Mouse (Mus musculus) MEL (cell line): ENCODE data around the gene Cactin. TPM values are rescaled to one million over a fixed set of nuclear protein-coding genes. Genes with fewer than 3 reads are reported as not detected.

ENCODE experiments used
- DNase-seq: peaks from one replicate; pipeline ENCODE4 v3.0.0; 2011; ENCODE audit warnings: low read depth, low spot score
- H3K27ac ChIP-seq: 2 replicates; pipeline ENCODE4 v1.5.1; 2012; ENCODE audit warnings: low read depth, mild to moderate bottlenecking, control low read depth, low read length, moderate library complexity; ENCODE audit not compliant: control insufficient read depth
- H3K27me3 ChIP-seq, 2 experiments: fragments of 150-350 bp in 1 of 2; sonication (generic) in 1 of 2; 2 replicates each; pipeline ENCODE4 v1.6.1; 2012; ENCODE audit warnings: low read length in 2 of 2, mild to moderate bottlenecking in 2 of 2, improper control_type of control experiment in 1 of 2, moderate library complexity in 1 of 2; ENCODE audit not compliant: insufficient read depth in 2 of 2, control insufficient read depth in 1 of 2
- H3K36me3 ChIP-seq, 2 experiments: 2 replicates each; pipeline ENCODE4 v1.6.1; 2012 to 2014; ENCODE audit warnings: low read length in 2 of 2, improper control_type of control experiment in 1 of 2, inconsistent platforms in 1 of 2, mild to moderate bottlenecking in 1 of 2; ENCODE audit not compliant: insufficient read depth in 2 of 2, control insufficient read depth in 1 of 2
- H3K4me1 ChIP-seq, 2 experiments: fragments of 150-350 bp in 1 of 2; sonication (generic) in 1 of 2; 2 replicates each; pipeline ENCODE4 v1.6.1; 2012; ENCODE audit warnings: low read length in 2 of 2, improper control_type of control experiment in 1 of 2, mild to moderate bottlenecking in 1 of 2; ENCODE audit not compliant: insufficient read depth in 2 of 2, control insufficient read depth in 1 of 2
- H3K4me3 ChIP-seq, 2 experiments: fragments of 150-350 bp in 1 of 2; sonication (generic) in 1 of 2; 2 replicates each; pipeline ENCODE4 v1.5.1; 2012; ENCODE audit warnings: low read depth in 2 of 2, low read length in 2 of 2, mild to moderate bottlenecking in 2 of 2, moderate library complexity in 2 of 2, control low read depth in 1 of 2, improper control_type of control experiment in 1 of 2; ENCODE audit not compliant: control insufficient read depth in 1 of 2, insufficient read depth in 1 of 2
- H3K79me2 ChIP-seq: 2 replicates; pipeline ENCODE4 v1.6.1; 2012; ENCODE audit warnings: mild to moderate bottlenecking, low read length, moderate library complexity; ENCODE audit not compliant: control insufficient read depth, poor library complexity, insufficient read depth
- H3K9ac ChIP-seq: 2 replicates; pipeline ENCODE4 v1.6.1; 2012; ENCODE audit warnings: low read depth, mild to moderate bottlenecking, control low read depth, low read length, moderate library complexity; ENCODE audit not compliant: control insufficient read depth, poor library complexity, severe bottlenecking
- H3K9me3 ChIP-seq: fragments of 150-350 bp; sonication (generic); replicated peaks from 2 replicates; pipeline ENCODE4 v1.6.1; 2012; ENCODE audit warnings: mild to moderate bottlenecking, low read length, improper control_type of control experiment, moderate library complexity; ENCODE audit not compliant: insufficient read depth
- BHLHE40 ChIP-seq: IDR thresholded peaks from 2 replicates; pipeline ENCODE4 v1.6.1; 2012; ENCODE audit warnings: low read depth, mild to moderate bottlenecking, inconsistent platforms, low read length, improper control_type of control experiment, borderline replicate concordance
- CHD1 ChIP-seq: IDR thresholded peaks from 2 replicates; pipeline ENCODE4 v1.6.1; 2012; ENCODE audit warnings: low read depth, mild to moderate bottlenecking, inconsistent platforms, low read length, improper control_type of control experiment
- CTCF ChIP-seq, 3 experiments: IDR thresholded peaks in 2 of 3; conservative IDR thresholded peaks in 1 of 3; 2 replicates each; pipeline ENCODE4 v1.5.1; 2011 to 2012; ENCODE audit warnings: low read length in 3 of 3, low read depth in 2 of 3, mild to moderate bottlenecking in 2 of 3, improper control_type of control experiment in 1 of 3, inconsistent platforms in 1 of 3, mixed read lengths in 1 of 3, moderate library complexity in 1 of 3; ENCODE audit not compliant: control insufficient read depth in 1 of 3, insufficient read depth in 1 of 3, poor library complexity in 1 of 3, severe bottlenecking in 1 of 3
- GABPA ChIP-seq: IDR thresholded peaks from 2 replicates; pipeline ENCODE4 v1.6.1; 2012; ENCODE audit warnings: low read depth, mild to moderate bottlenecking, inconsistent platforms, low read length, improper control_type of control experiment, moderate library complexity
- GATA1 ChIP-seq: IDR thresholded peaks from 2 replicates; pipeline ENCODE4 v1.6.1; 2011; ENCODE audit warnings: low read depth, low read length, improper control_type of control experiment
- HCFC1 ChIP-seq: IDR thresholded peaks from 2 replicates; pipeline ENCODE4 v1.6.1; 2012; ENCODE audit warnings: low read depth, mild to moderate bottlenecking, inconsistent platforms, low read length, improper control_type of control experiment, moderate library complexity
- JUND ChIP-seq: IDR thresholded peaks from 2 replicates; pipeline ENCODE4 v1.6.1; 2011; ENCODE audit warnings: low read depth, mild to moderate bottlenecking, improper control_type of control experiment, low read length
- KAT2A ChIP-seq: conservative IDR thresholded peaks from 2 replicates; pipeline ENCODE4 v1.6.1; 2012; ENCODE audit warnings: low read depth, low read length, improper control_type of control experiment, inconsistent platforms
- MAFK ChIP-seq: IDR thresholded peaks from 2 replicates; pipeline ENCODE4 v1.6.1; 2011; ENCODE audit warnings: low read depth, mild to moderate bottlenecking, low read length, improper control_type of control experiment, borderline replicate concordance
- MAX ChIP-seq: IDR thresholded peaks from 2 replicates; pipeline ENCODE4 v1.6.1; 2011; ENCODE audit warnings: low read length, improper control_type of control experiment
- MAZ ChIP-seq: IDR thresholded peaks from 2 replicates; pipeline ENCODE4 v1.6.1; 2012; ENCODE audit warnings: low read depth, mild to moderate bottlenecking, inconsistent platforms, low read length, improper control_type of control experiment
- MYB ChIP-seq: IDR thresholded peaks from 2 replicates; pipeline ENCODE4 v1.6.1; 2011; ENCODE audit warnings: mild to moderate bottlenecking, low read depth, low read length, improper control_type of control experiment
- MYC ChIP-seq: IDR thresholded peaks from 2 replicates; pipeline ENCODE4 v1.6.1; 2011; ENCODE audit warnings: low read depth, mild to moderate bottlenecking, low read length, improper control_type of control experiment, moderate library complexity
- NRF1 ChIP-seq: IDR thresholded peaks from 2 replicates; pipeline ENCODE4 v1.6.1; 2014; ENCODE audit warnings: low read depth, mild to moderate bottlenecking, inconsistent platforms, low read length, improper control_type of control experiment, moderate library complexity; ENCODE audit not compliant: poor library complexity, insufficient read depth, severe bottlenecking
- POLR2AphosphoS2 ChIP-seq: IDR thresholded peaks from 2 replicates; pipeline ENCODE4 v1.6.1; 2011; ENCODE audit warnings: low read length, improper control_type of control experiment
- SIN3A ChIP-seq: IDR thresholded peaks from 2 replicates; pipeline ENCODE4 v1.6.1; 2012; ENCODE audit warnings: low read length, improper control_type of control experiment, inconsistent platforms
- SMC3 ChIP-seq: IDR thresholded peaks from 2 replicates; pipeline ENCODE4 v1.6.1; 2011; ENCODE audit warnings: low read depth, low read length, improper control_type of control experiment
- TAL1 ChIP-seq: IDR thresholded peaks from 2 replicates; pipeline ENCODE4 v1.6.1; 2012; ENCODE audit warnings: mild to moderate bottlenecking, inconsistent platforms, low read length, moderate library complexity, mixed read lengths
- TBP ChIP-seq: IDR thresholded peaks from 2 replicates; pipeline ENCODE4 v1.8.0; 2011; ENCODE audit warnings: low read depth, low read length, improper control_type of control experiment
- TCF12 ChIP-seq: IDR thresholded peaks from 2 replicates; pipeline ENCODE4 v1.6.1; 2014; ENCODE audit warnings: low read depth, mild to moderate bottlenecking, inconsistent platforms, low read length, improper control_type of control experiment, moderate library complexity
- USF1 ChIP-seq: IDR thresholded peaks from 2 replicates; pipeline ENCODE4 v1.6.1; 2014; ENCODE audit warnings: low read depth, mild to moderate bottlenecking, inconsistent platforms, low read length, improper control_type of control experiment, moderate library complexity
- USF2 ChIP-seq, 2 experiments: IDR thresholded peaks; 2 replicates each; pipeline ENCODE4 v1.6.1; 2011 to 2012; ENCODE audit warnings: improper control_type of control experiment in 2 of 2, low read length in 2 of 2, borderline replicate concordance in 1 of 2, inconsistent platforms in 1 of 2, low read depth in 1 of 2, mild to moderate bottlenecking in 1 of 2; ENCODE audit not compliant: insufficient read depth in 1 of 2
- ZMIZ1 ChIP-seq: IDR thresholded peaks from 2 replicates; pipeline ENCODE4 v1.6.1; 2012; ENCODE audit warnings: low read depth, mild to moderate bottlenecking, inconsistent platforms, low read length, improper control_type of control experiment, moderate library complexity
- polyA plus RNA-seq, 2 experiments: library from polyadenylated mRNA; stranded (reverse) in 1 of 2; unstranded in 1 of 2; fragments of >175 nt in 1 of 2; fragments of >200 nt in 1 of 2; gene quantifications; 2 replicates each; pipeline versions ENCODE4 v1.2.1 to v1.2.4; 2012; ENCODE audit warnings: low replicate concordance in 2 of 2, low read depth in 1 of 2; ENCODE audit not compliant: insufficient read length in 2 of 2, insufficient read depth in 1 of 2, missing spikeins in 1 of 2
- total RNA-seq: library from RNA; depleted of rRNA; stranded (reverse); fragments of 300-350 nt; gene quantifications from 2 replicates; pipeline ENCODE4 v1.2.3, GENCODE M21; 2012

Cactin gene
- total and polyA plus RNA-seq, 3 experiments = 47.6 to 66.8 TPM; not detected in 1

- Histone ChIP-seq H3K9me3 (no peaks in the 10 kb centered on the region), H3K4me3 (no peak overlapping the region), H3K9ac (no peak overlapping the region), H3K79me2 (no peaks in the 10 kb centered on the region), H3K27me3 (no peaks in the 10 kb centered on the region), H3K4me1 (no peaks in the 10 kb centered on the region), H3K27ac (no peak overlapping the region), H3K36me3 (peaks cover 0 to 4% of the 10 kb centered on the region in 2 experiments; a peak in 1 of 4 replicates)
- DNase-seq = no peak
- TF ChIP-seq MYC (no peak), TBP (no peak), GABPA (no peak), MAX (no peak), NRF1 (no peak), USF1 (no peak), SMC3 (no peak)
- TF ChIP-seq, all 39 proteins: peak for 0
Measured at GRCm38 (mm10) chr10:81309571-81309970, 11.3 kb upstream of the Cactin start.

GRCm38 (mm10) chr10:81313581-81313980 is 7.3 kb upstream of the Cactin start:
- Histone ChIP-seq H3K27ac (no peak overlapping the region), H3K27me3 (no peaks in the 10 kb centered on the region), H3K9me3 (no peaks in the 10 kb centered on the region), H3K79me2 (no peaks in the 10 kb centered on the region), H3K4me1 (peaks cover 0 to 2% of the 10 kb centered on the region in 2 experiments; a peak in 1 of 4 replicates), H3K4me3 (no peak overlapping the region)
- DNase-seq = no peak
- no peak for TF ChIP-seq TCF12
- no peak for TF ChIP-seq SIN3A
- no peak for TF ChIP-seq TBP
- TF ChIP-seq NRF1 = no peak
- TF ChIP-seq KAT2A = no peak
- TF ChIP-seq MAZ = no peak
- no peak for TF ChIP-seq ZMIZ1
- TF ChIP-seq JUND = no peak
- TF ChIP-seq TAL1 = no peak
- no peak for TF ChIP-seq HCFC1
- no peak for TF ChIP-seq CHD1
- TF ChIP-seq CTCF (IDR thresholded peaks at IDR 0.05 in 2 of 3, conservative IDR thresholded peaks at IDR 0.05 in 1 of 3; ENCODE audit: control insufficient read depth in 1 of 3, insufficient read depth in 1 of 3, low read depth in 2 of 3, low read length in 3 of 3, poor library complexity in 1 of 3, severe bottlenecking in 1 of 3) = no peak
- TF ChIP-seq MYB = no peak
- no peak for TF ChIP-seq MAX
- TF ChIP-seq POLR2AphosphoS2 = no peak
- TF ChIP-seq MAFK = no peak
- TF ChIP-seq GATA1 = no peak
- no peak for TF ChIP-seq BHLHE40
- TF ChIP-seq USF2 (IDR thresholded peaks at IDR 0.05; ENCODE audit: borderline replicate concordance in 1 of 2, insufficient read depth in 1 of 2, low read depth in 1 of 2, low read length in 2 of 2) = no peak
- TF ChIP-seq, all 39 proteins: peak for 0
- no peak overlapping the region for H3K9ac ChIP-seq
- H3K36me3 ChIP-seq = peaks cover 0 to 2% of the 10 kb centered on the region in 2 experiments; a peak in 1 of 4 replicates
